Mouse (Mus musculus): ENCODE results near the gene Slc43a1.
A peak's percentile ranks its signal among the peaks of the same experiment; 100 is the strongest.

Gene Slc43a1

GRCm38 (mm10) chr2:84868521-84868943 lies 29.9 kb downstream of the Slc43a1 start:
- DNase-seq (ENCODE audit: low spot score), result peak; percentile 60

GRCm38 (mm10) chr2:84868977-84869376 lies 30.3 kb downstream of the Slc43a1 start:
- DNase-seq (ENCODE audit: low spot score), result no peak

GRCm38 (mm10) chr2:84870623-84871160 lies 32.0 kb downstream of the Slc43a1 start:
- no peak for DNase-seq (ENCODE audit: low spot score)

GRCm38 (mm10) chr2:84872105-84872716 lies 33.6 kb downstream of the Slc43a1 start:
- DNase-seq (ENCODE audit: low spot score), result peak; percentile 61

- DNase-seq (ENCODE audit: low spot score), result no peak
Measured at GRCm38 (mm10) chr2:84875842-84876241, 37.2 kb downstream of the Slc43a1 start.

- no peak for DNase-seq (ENCODE audit: low spot score)
Measured at GRCm38 (mm10) chr2:84880590-84880989, 41.9 kb downstream of the Slc43a1 start.

GRCm38 (mm10) chr2:84882606-84883005 lies 44.0 kb downstream of the Slc43a1 start:
- DNase-seq (ENCODE audit: low spot score), result no peak

- no peak for DNase-seq (ENCODE audit: low spot score)
Measured at GRCm38 (mm10) chr2:84883084-84883483, 44.4 kb downstream of the Slc43a1 start.

GRCm38 (mm10) chr2:84883530-84883929 lies 44.9 kb downstream of the Slc43a1 start:
- no peak for DNase-seq (ENCODE audit: low spot score)

- no peak for DNase-seq (ENCODE audit: low spot score)
Measured at GRCm38 (mm10) chr2:84883942-84884341, 45.3 kb downstream of the Slc43a1 start.

- no peak for DNase-seq (ENCODE audit: low spot score)
Measured at GRCm38 (mm10) chr2:84884611-84885010, 46.0 kb downstream of the Slc43a1 start.

GRCm38 (mm10) chr2:84885084-84886055 lies 46.7 kb downstream of the Slc43a1 start:
- no peak for DNase-seq (ENCODE audit: low spot score)

GRCm38 (mm10) chr2:84886234-84886731 lies 47.6 kb downstream of the Slc43a1 start, which contains the start of gene Rtn4rl2:
Gene Rtn4rl2 (minus strand): TSS chr2:84886710.
- DNase-seq (ENCODE audit: low spot score), result no peak

- DNase-seq (ENCODE audit: low spot score), result peak; percentile 22
Measured at GRCm38 (mm10) chr2:84886821-84887281, 48.2 kb downstream of the Slc43a1 start.

GRCm38 (mm10) chr2:84887411-84888271 lies 49.0 kb downstream of the Slc43a1 start:
- no peak for DNase-seq (ENCODE audit: low spot score)

GRCm38 (mm10) chr2:84888657-84889315 lies 50.1 kb downstream of the Slc43a1 start:
- DNase-seq (ENCODE audit: low spot score), result peak; percentile 72

- no peak for DNase-seq (ENCODE audit: low spot score)
Measured at GRCm38 (mm10) chr2:84889316-84890044, 50.8 kb downstream of the Slc43a1 start.

GRCm38 (mm10) chr2:84890045-84890340 lies 51.3 kb downstream of the Slc43a1 start:
- DNase-seq (ENCODE audit: low spot score), result peak; percentile 67

GRCm38 (mm10) chr2:84893359-84893758 lies 54.7 kb downstream of the Slc43a1 start:
- no peak for DNase-seq (ENCODE audit: low spot score)

GRCm38 (mm10) chr2:84895495-84896198 lies 57.0 kb downstream of the Slc43a1 start:
- DNase-seq (ENCODE audit: low spot score), result no peak
